Mouse (Mus musculus) liver, embryonic 14.5 days (tissue): Measurements from ENCODE around the gene Cntnap2. TPM values are rescaled to one million over a fixed set of nuclear protein-coding genes. Genes with fewer than 3 reads are reported as not detected.

ENCODE experiments used
- ATAC-seq: fragments of 200-750 bp; cut with Nextera tagmentation; 2 replicates; pipeline ENCODE4 v1.8.0; 2017; ENCODE audit warnings: moderate number of reproducible peaks, mild to moderate bottlenecking, moderate library complexity; ENCODE audit not compliant: insufficient read depth
- DNase-seq, 3 experiments: peaks; one replicate each; pipeline ENCODE4 v3.0.0-alpha.2; 2012 to 2013; ENCODE audit warnings: low read depth in 3 of 3, low spot score in 3 of 3
- H3K27ac ChIP-seq: fragments of 300-500 bp; sonication (generic); 2 replicates; pipeline ENCODE4 v1.5.1; 2014; ENCODE audit warnings: moderate library complexity, mild to moderate bottlenecking, control low read depth, inconsistent platforms
- H3K27me3 ChIP-seq: fragments of 300-500 bp; sonication (generic); 2 replicates; pipeline ENCODE4 v1.6.1; 2014; ENCODE audit warnings: mild to moderate bottlenecking, low read length, moderate library complexity; ENCODE audit not compliant: control insufficient read depth, insufficient read depth
- H3K36me3 ChIP-seq: fragments of 300-500 bp; sonication (generic); replicated peaks from 2 replicates; pipeline ENCODE4 v1.6.1; 2014; ENCODE audit warnings: low read depth; ENCODE audit not compliant: control insufficient read depth, insufficient read depth
- H3K4me1 ChIP-seq, 2 experiments: fragments of 200-500 bp in 1 of 2; fragments of 300-500 bp in 1 of 2; sonication (generic) in 1 of 2; replicated peaks; 2 replicates each; pipeline ENCODE4 v1.6.1; 2012 to 2014; ENCODE audit warnings: antibody characterized with exemption in 1 of 2, inconsistent platforms in 1 of 2, low read length in 1 of 2; ENCODE audit not compliant: control insufficient read depth in 2 of 2, insufficient read depth in 2 of 2
- H3K4me2 ChIP-seq: fragments of 300-500 bp; sonication (generic); 2 replicates; pipeline ENCODE4 v1.6.1; 2014; ENCODE audit warnings: low read depth, mild to moderate bottlenecking, control low read depth, moderate library complexity
- H3K4me3 ChIP-seq, 2 experiments: fragments of 200-500 bp in 1 of 2; fragments of 300-500 bp in 1 of 2; sonication (generic) in 1 of 2; 2 replicates each; pipeline ENCODE4 v1.5.1; 2012 to 2014; ENCODE audit warnings: low read depth in 2 of 2, low read length in 2 of 2, mild to moderate bottlenecking in 2 of 2, control low read depth in 1 of 2, inconsistent platforms in 1 of 2, moderate library complexity in 1 of 2; ENCODE audit not compliant: insufficient read depth in 1 of 2
- H3K9ac ChIP-seq: fragments of 300-500 bp; sonication (generic); replicated peaks from 2 replicates; pipeline ENCODE4 v1.6.1; 2014; ENCODE audit warnings: mild to moderate bottlenecking, control low read depth, moderate library complexity
- H3K9me3 ChIP-seq: fragments of 300-500 bp; sonication (generic); 2 replicates; pipeline ENCODE4 v1.6.1; 2016; ENCODE audit warnings: low read length, mixed read lengths; ENCODE audit not compliant: control insufficient read depth
- CTCF ChIP-seq: IDR thresholded peaks from 2 replicates; pipeline ENCODE4 v1.5.1; 2016; ENCODE audit warnings: antibody characterized with exemption, low read depth, control low read depth
- EP300 ChIP-seq: IDR thresholded peaks from 2 replicates; pipeline ENCODE4 v1.6.1; 2016; ENCODE audit warnings: antibody characterized with exemption, low read depth
- WGBS: fragments of 180-500 bp; shearing (Covaris S2); extraction: QIAGEN DNeasy Blood & Tissue Kit; methylation state at CpG from one replicate; pipeline ENCODE4 v1.1.7; 2014; ENCODE audit not compliant: insufficient replicate concordance; 5-methylcytosine and 5-hydroxymethylcytosine counted together
- polyA plus RNA-seq, 2 experiments: library from polyadenylated mRNA; depleted of rRNA in 1 of 2; stranded (reverse) in 1 of 2; unstranded in 1 of 2; fragments of >200 nt; fragmentation: Nextera tagmentation in 1 of 2; extraction: Ambion mirVana in 1 of 2; gene quantifications; 2 replicates each; pipeline versions ENCODE4 v1.2.1 to v1.2.3; 2012 to 2014

Cntnap2 gene
- polyA plus RNA-seq, 2 experiments = 0.38 to 0.39 TPM

DNA sequence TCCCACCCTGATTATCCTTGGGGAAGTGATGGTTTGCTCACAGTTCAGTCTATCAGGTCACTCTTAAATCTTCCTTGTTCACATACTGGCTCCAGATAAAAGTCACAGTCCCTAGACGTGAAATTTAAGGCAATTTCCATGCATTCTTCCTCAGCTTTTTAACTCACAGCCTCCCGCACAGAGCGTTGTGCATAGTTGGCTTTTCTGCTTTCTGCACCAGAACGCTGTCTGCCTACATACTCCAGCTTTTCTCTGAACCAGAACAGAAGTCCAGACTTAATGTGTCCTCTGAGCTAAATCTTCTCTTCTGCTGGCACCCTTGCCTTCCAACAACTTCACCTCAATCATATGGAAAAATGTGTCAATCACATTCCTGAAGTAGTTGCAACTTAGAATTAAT, 1616.5 kb downstream of the Cntnap2 start:
- no peak overlapping the region for H3K27ac ChIP-seq
- DNase-seq = no peak
- H3K4me3 ChIP-seq = no peak overlapping the region
- no peaks in the 10 kb centered on the region for H3K36me3 ChIP-seq
- no peak overlapping the region for H3K9ac ChIP-seq
- H3K9me3 ChIP-seq = no peaks in the 10 kb centered on the region
- no peaks in the 10 kb centered on the region for H3K4me1 ChIP-seq
- no peak for ATAC-seq
- H3K27me3 ChIP-seq = no peaks in the 10 kb centered on the region
- no peak overlapping the region for H3K4me2 ChIP-seq
- TF ChIP-seq EP300 = no peak
- no peak for TF ChIP-seq CTCF
- WGBS = 51% methylated on average over 4 of the region's 4 CpGs

DNA sequence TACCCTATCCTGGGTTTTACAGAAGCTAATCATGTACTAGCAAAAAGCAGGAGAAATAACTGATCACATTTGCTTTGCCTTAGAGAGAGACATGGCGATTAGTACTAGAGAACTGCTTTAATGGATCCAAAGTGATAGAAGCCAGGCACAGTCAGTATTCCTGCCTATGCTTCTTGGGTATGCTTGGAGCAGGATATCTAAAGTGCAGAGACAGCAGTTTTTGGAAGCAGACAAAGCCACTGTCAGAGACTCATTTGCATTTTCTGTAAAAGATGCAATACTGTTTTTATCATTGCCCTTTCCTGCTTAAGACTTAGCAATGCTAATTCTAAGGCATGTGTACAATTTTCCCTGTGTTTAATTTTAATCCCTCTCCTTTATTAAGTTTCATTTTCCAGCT, 1637.0 kb downstream of the Cntnap2 start:
- DNase-seq (no peak), ATAC-seq (no peak)
- Histone ChIP-seq H3K9ac (no peak overlapping the region), H3K4me1 (no peaks in the 10 kb centered on the region), H3K27me3 (no peaks in the 10 kb centered on the region), H3K27ac (no peak overlapping the region), H3K9me3 (no peaks in the 10 kb centered on the region), H3K4me3 (no peak overlapping the region), H3K36me3 (no peaks in the 10 kb centered on the region), H3K4me2 (no peak overlapping the region)
- TF ChIP-seq CTCF (no peak), EP300 (no peak)
- WGBS = 37% methylated on average over 1 of the region's 1 CpGs

DNA sequence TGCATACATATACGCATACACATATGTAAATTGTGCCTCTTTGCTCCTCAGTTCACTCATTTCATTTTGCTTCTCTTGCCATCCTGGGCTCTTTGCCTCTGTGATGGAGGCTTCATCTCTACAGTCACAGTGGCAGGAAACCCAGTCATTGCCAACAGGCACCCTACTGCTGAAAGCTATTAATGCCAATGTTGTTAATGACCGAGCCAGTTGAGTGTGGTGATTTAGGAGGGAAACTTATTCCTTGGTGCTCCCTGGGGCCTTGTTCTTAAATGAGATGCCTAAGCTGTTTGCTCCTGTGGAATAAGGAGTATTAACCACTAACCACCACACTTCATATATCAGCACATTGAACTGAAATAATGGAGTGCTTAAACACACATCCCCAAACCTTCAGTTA, 1640.2 kb downstream of the Cntnap2 start:
- Histone ChIP-seq H3K9ac (no peak overlapping the region), H3K36me3 (no peaks in the 10 kb centered on the region), H3K9me3 (no peaks in the 10 kb centered on the region), H3K4me2 (no peak overlapping the region), H3K27ac (no peak overlapping the region), H3K27me3 (no peaks in the 10 kb centered on the region), H3K4me3 (no peak overlapping the region), H3K4me1 (no peaks in the 10 kb centered on the region)
- no peak for ATAC-seq
- DNase-seq = no peak
- TF ChIP-seq EP300 = no peak
- no peak for TF ChIP-seq CTCF
- WGBS = 64% methylated on average over 2 of the region's 2 CpGs

DNA sequence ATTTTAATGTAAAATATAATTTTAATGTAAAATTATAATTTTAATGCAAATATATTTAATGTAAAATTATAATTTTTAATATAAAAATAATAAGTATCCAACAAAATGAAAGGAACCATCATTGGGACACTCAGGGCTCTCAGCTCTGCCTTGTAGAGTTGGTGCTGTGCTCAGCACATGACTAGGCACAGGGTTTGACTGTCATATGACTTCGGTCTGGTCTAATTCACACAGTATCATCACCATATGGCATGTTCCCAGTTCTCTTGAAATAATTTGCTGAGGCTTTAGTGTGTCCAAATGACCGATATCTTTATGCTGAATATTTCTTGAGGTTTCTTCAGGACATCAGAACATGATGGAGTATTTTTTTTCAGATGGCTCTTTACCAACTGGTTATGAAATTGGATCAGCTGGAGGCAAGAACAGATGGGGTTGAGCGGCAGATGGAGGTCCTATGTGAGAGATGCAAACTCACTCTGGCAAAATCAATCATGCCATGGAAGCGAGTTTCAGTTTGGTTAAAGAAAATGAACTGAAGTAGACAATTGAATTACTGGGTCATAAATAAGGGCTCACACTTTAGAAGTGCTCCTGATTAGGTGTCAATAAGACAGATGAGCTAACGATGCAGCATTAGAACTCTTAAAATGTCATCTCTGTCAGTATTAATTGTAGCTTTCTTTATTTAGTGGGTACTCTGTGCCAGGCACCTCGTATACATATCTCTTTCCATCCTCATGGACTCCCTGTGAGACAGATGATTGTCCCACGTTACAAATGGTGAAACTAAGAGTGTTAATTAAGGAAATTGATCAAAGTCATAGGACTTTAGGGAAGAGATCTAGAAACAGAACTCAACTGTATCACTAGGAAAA, 1645.4 kb downstream of the Cntnap2 start:
- Histone ChIP-seq H3K4me1 (no peaks in the 10 kb centered on the region), H3K9me3 (no peaks in the 10 kb centered on the region), H3K27me3 (no peaks in the 10 kb centered on the region), H3K4me2 (no peak overlapping the region), H3K4me3 (no peak overlapping the region), H3K36me3 (no peaks in the 10 kb centered on the region), H3K9ac (no peak overlapping the region), H3K27ac (no peak overlapping the region)
- DNase-seq (no peak), ATAC-seq (no peak)
- TF ChIP-seq EP300 (no peak), CTCF (no peak)
- WGBS = 49% methylated on average over 7 of the region's 7 CpGs

DNA sequence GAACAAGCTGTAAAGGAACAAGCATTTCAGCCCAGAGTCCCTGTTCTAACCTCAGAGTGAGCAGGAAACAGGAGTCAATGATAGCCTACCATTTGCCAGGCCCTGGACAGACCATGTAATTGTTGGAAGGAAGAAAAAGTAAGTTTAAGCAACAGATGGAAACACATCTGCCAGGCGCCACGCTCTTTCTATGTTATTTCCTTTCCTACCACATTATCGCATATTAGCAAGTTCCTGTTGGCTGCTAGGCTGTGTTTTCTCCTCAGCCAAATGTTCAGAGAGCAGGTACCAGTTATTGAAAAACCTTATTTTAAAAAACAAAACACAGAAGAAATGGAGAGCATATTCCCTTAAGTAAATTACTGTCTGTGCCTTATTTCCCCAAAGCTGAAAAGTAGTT, 1646.8 kb downstream of the Cntnap2 start:
- Histone ChIP-seq H3K4me2 (no peak overlapping the region), H3K9me3 (no peaks in the 10 kb centered on the region), H3K27me3 (no peaks in the 10 kb centered on the region), H3K27ac (no peak overlapping the region), H3K9ac (no peak overlapping the region), H3K4me3 (no peak overlapping the region), H3K4me1 (no peaks in the 10 kb centered on the region), H3K36me3 (no peaks in the 10 kb centered on the region)
- 63% methylated on average over 3 of the region's 3 CpGs for WGBS
- ATAC-seq (no peak), DNase-seq (no peak)
- TF ChIP-seq EP300 (no peak), CTCF (no peak)
